Mouse (Mus musculus) liver, embryonic 15.5 days (tissue): ENCODE data around the gene N4bp3. TPM values are rescaled to one million over a fixed set of nuclear protein-coding genes. Genes with fewer than 3 reads are reported as not detected.
"Not testable (repeated sequence)": the region's sequence is repeated elsewhere in the genome, so short reads cannot be mapped to it uniquely, and the experiment has no call there.

Source experiments
- ATAC-seq: fragments of 200-750 bp; cut with Nextera tagmentation; 2 replicates; pipeline ENCODE4 v1.8.0; 2017; ENCODE audit warnings: moderate number of reproducible peaks, mild to moderate bottlenecking, moderate library complexity; ENCODE audit not compliant: insufficient read depth
- H3K27ac ChIP-seq: fragments of 300-500 bp; sonication (generic); replicated peaks from 2 replicates; pipeline ENCODE4 v1.5.1; 2015; ENCODE audit warnings: mild to moderate bottlenecking, inconsistent platforms
- H3K27me3 ChIP-seq: fragments of 300-500 bp; sonication (generic); 2 replicates; pipeline ENCODE4 v1.6.1; 2015; ENCODE audit warnings: mild to moderate bottlenecking, inconsistent platforms
- H3K36me3 ChIP-seq: fragments of 300-500 bp; sonication (generic); replicated peaks from 2 replicates; pipeline ENCODE4 v1.6.1; 2015; ENCODE audit warnings: moderate library complexity, mild to moderate bottlenecking, inconsistent platforms
- H3K4me1 ChIP-seq: fragments of 300-500 bp; sonication (generic); replicated peaks from 2 replicates; pipeline ENCODE4 v1.6.1; 2015; ENCODE audit warnings: inconsistent platforms
- H3K4me2 ChIP-seq: fragments of 300-500 bp; sonication (generic); 2 replicates; pipeline ENCODE4 v1.6.1; 2015; ENCODE audit warnings: moderate library complexity, mild to moderate bottlenecking, inconsistent platforms
- H3K4me3 ChIP-seq: fragments of 300-500 bp; sonication (generic); replicated peaks from 2 replicates; pipeline ENCODE4 v1.5.1; 2015; ENCODE audit warnings: mild to moderate bottlenecking, inconsistent platforms
- H3K9ac ChIP-seq: fragments of 300-500 bp; sonication (generic); 2 replicates; pipeline ENCODE4 v1.6.1; 2015; ENCODE audit warnings: moderate library complexity, mild to moderate bottlenecking, inconsistent platforms
- H3K9me3 ChIP-seq: fragments of 300-500 bp; sonication (generic); replicated peaks from 2 replicates; pipeline ENCODE4 v1.6.1; 2016; ENCODE audit warnings: inconsistent platforms
- WGBS: fragments of 180-500 bp; shearing (Covaris S2); methylation state at CpG from one replicate; pipeline ENCODE4 v1.1.7; 2015; ENCODE audit warnings: mixed read lengths; ENCODE audit not compliant: insufficient replicate concordance; 5-methylcytosine and 5-hydroxymethylcytosine counted together
- polyA plus RNA-seq: library from polyadenylated mRNA; unstranded; fragments of >200 nt; fragmentation: Nextera tagmentation; extraction: Ambion mirVana; gene quantifications from 2 replicates; pipeline ENCODE4 v1.2.1, GENCODE M21; 2015

N4bp3 gene
- polyA plus RNA-seq, 1 experiment from 2014 or later = 2.9 TPM

- H3K27me3 ChIP-seq = peaks cover 8% of the 10 kb centered on the region; the same call in 1 of the 2 replicates
- 48% methylated on average over 5 of the region's 5 CpGs for WGBS
- H3K36me3 ChIP-seq = no peaks in the 10 kb centered on the region
- ATAC-seq = no peak
- no peak overlapping the region for H3K9ac ChIP-seq
- peak overlapping the region; percentile 39; the same call in 1 of the 2 replicates for H3K27ac ChIP-seq
- H3K4me1 ChIP-seq = peaks cover 43% of the 10 kb centered on the region
- no peaks in the 10 kb centered on the region for H3K9me3 ChIP-seq
- no peak overlapping the region for H3K4me3 ChIP-seq
- H3K4me2 ChIP-seq = peak overlapping the region; percentile 55
Measured at GRCm38 (mm10) chr11:51638497-51638896, 12.1 kb downstream of the N4bp3 start.

- no peak overlapping the region for H3K9ac ChIP-seq
- peak overlapping the region; percentile 55 for H3K4me2 ChIP-seq
- H3K27me3 ChIP-seq = peaks cover 6% of the 10 kb centered on the region; the same call in 1 of the 2 replicates
- no peaks in the 10 kb centered on the region for H3K9me3 ChIP-seq
- H3K27ac ChIP-seq = peak overlapping the region; percentile 39
- peaks cover 40% of the 10 kb centered on the region for H3K4me1 ChIP-seq
- WGBS = 3% methylated on average over 17 of the region's 17 CpGs
- H3K4me3 ChIP-seq = peak overlapping the region; percentile 26
- no peak for ATAC-seq
- no peaks in the 10 kb centered on the region for H3K36me3 ChIP-seq
Measured at GRCm38 (mm10) chr11:51637971-51638414, 12.6 kb downstream of the N4bp3 start.

GRCm38 (mm10) chr11:51636323-51636684, 14.3 kb downstream of the N4bp3 start:
- Histone ChIP-seq H3K9me3 (no peaks in the 10 kb centered on the region), H3K4me2 (peak overlapping the region; percentile 84), H3K36me3 (0 out of 2 replicates have a peak, but pooled peaks cover 5% of the 10 kb centered on the region), H3K4me1 (peaks cover 53% of the 10 kb centered on the region), H3K27me3 (peaks cover 6% of the 10 kb centered on the region; the same call in 1 of the 2 replicates), H3K4me3 (peak overlapping the region; percentile 74), H3K9ac (peak overlapping the region; percentile 63), H3K27ac (peak overlapping the region; percentile 87)
- ATAC-seq = peak; percentile 45
- 3% methylated on average over 6 of the region's 6 CpGs for WGBS

- ATAC-seq = peak; percentile 82
- Histone ChIP-seq H3K27me3 (peaks cover 6% of the 10 kb centered on the region; the same call in 1 of the 2 replicates), H3K36me3 (0 out of 2 replicates have a peak, but pooled peaks cover 5% of the 10 kb centered on the region), H3K4me3 (peak within 1 kb of the TSS; percentile 74), H3K4me1 (peaks cover 53% of the 10 kb centered on the region), H3K4me2 (peak within 1 kb of the TSS; percentile 84), H3K27ac (peak within 1 kb of the TSS; percentile 87), H3K9me3 (no peaks in the 10 kb centered on the region), H3K9ac (peak within 1 kb of the TSS; percentile 63)
- whole genome bisulfite sequencing = under 1% methylated on average over 61 of the region's 61 CpGs
Measured at GRCm38 (mm10) chr11:51635525-51636322, 14.9 kb downstream of the N4bp3 start, which contains the start of gene Rmnd5b. Rmnd5b (minus strand) TSS chr11:51635896.

GRCm38 (mm10) chr11:51635127-51635524, 15.5 kb downstream of the N4bp3 start:
- WGBS = 4% methylated on average over 6 of the region's 6 CpGs
- Histone ChIP-seq H3K4me2 (peak overlapping the region; percentile 84), H3K9me3 (no peaks in the 10 kb centered on the region), H3K27ac (peak overlapping the region; percentile 87), H3K4me1 (peaks cover 55% of the 10 kb centered on the region), H3K9ac (peak overlapping the region; percentile 63), H3K27me3 (peaks cover 6% of the 10 kb centered on the region; the same call in 1 of the 2 replicates), H3K4me3 (peak overlapping the region; percentile 74), H3K36me3 (0 out of 2 replicates have a peak, but pooled peaks cover 5% of the 10 kb centered on the region)
- peak; percentile 19; the same call in 1 of the 2 replicates for ATAC-seq

GRCm38 (mm10) chr11:51633721-51634120, 16.9 kb downstream of the N4bp3 start:
- peaks cover 6% of the 10 kb centered on the region; the same call in 1 of the 2 replicates for H3K36me3 ChIP-seq
- H3K4me2 ChIP-seq = no peak overlapping the region
- ATAC-seq = no peak
- H3K4me3 ChIP-seq = no peak overlapping the region
- H3K27me3 ChIP-seq = peaks cover 6% of the 10 kb centered on the region; the same call in 1 of the 2 replicates
- no peak overlapping the region for H3K27ac ChIP-seq
- no peak overlapping the region for H3K9ac ChIP-seq
- peaks cover 58% of the 10 kb centered on the region for H3K4me1 ChIP-seq
- no peaks in the 10 kb centered on the region for H3K9me3 ChIP-seq
- WGBS = 75% methylated on average over 3 of the region's 3 CpGs

- Histone ChIP-seq H3K4me1 (peaks cover 57% of the 10 kb centered on the region), H3K36me3 (peaks cover 10% of the 10 kb centered on the region; the same call in 1 of the 2 replicates)
- H3K27me3 ChIP-seq, H3K4me3 ChIP-seq, ATAC-seq, H3K9ac ChIP-seq, H3K27ac ChIP-seq, H3K9me3 ChIP-seq, H3K4me2 ChIP-seq: not testable (repeated sequence)
- 75% methylated on average over 7 of the region's 7 CpGs for WGBS
Measured at GRCm38 (mm10) chr11:51633200-51633599, 17.4 kb downstream of the N4bp3 start.

- H3K36me3 ChIP-seq = peaks cover 19% of the 10 kb centered on the region
- 56% methylated on average over 6 of the region's 6 CpGs for WGBS
- H3K27me3 ChIP-seq = no peaks in the 10 kb centered on the region
- H3K27ac ChIP-seq = no peak overlapping the region
- no peak for ATAC-seq
- no peak overlapping the region for H3K4me3 ChIP-seq
- H3K9ac ChIP-seq = no peak overlapping the region
- H3K4me2 ChIP-seq = no peak overlapping the region
- H3K4me1 ChIP-seq = peaks cover 49% of the 10 kb centered on the region
- H3K9me3 ChIP-seq = no peaks in the 10 kb centered on the region
Measured at GRCm38 (mm10) chr11:51632130-51632753, 18.4 kb downstream of the N4bp3 start.

- ATAC-seq = no peak
- Histone ChIP-seq H3K9me3 (no peaks in the 10 kb centered on the region), H3K9ac (no peak overlapping the region), H3K27ac (no peak overlapping the region), H3K4me1 (peaks cover 42% of the 10 kb centered on the region), H3K27me3 (no peaks in the 10 kb centered on the region), H3K4me2 (no peak overlapping the region), H3K4me3 (no peak overlapping the region), H3K36me3 (peaks cover 41% of the 10 kb centered on the region)
- whole genome bisulfite sequencing = 48% methylated on average over 15 of the region's 15 CpGs
Measured at GRCm38 (mm10) chr11:51629651-51630314, 20.9 kb downstream of the N4bp3 start.

- H3K4me1 ChIP-seq = peaks cover 31% of the 10 kb centered on the region
- no peak overlapping the region for H3K4me3 ChIP-seq
- H3K36me3 ChIP-seq = peaks cover 60% of the 10 kb centered on the region
- H3K9me3 ChIP-seq = no peaks in the 10 kb centered on the region
- 77% methylated on average over 8 of the region's 8 CpGs for WGBS
- H3K9ac ChIP-seq = no peak overlapping the region
- H3K27ac ChIP-seq = no peak overlapping the region
- no peaks in the 10 kb centered on the region for H3K27me3 ChIP-seq
- no peak overlapping the region for H3K4me2 ChIP-seq
- no peak for ATAC-seq
Measured at GRCm38 (mm10) chr11:51627907-51628306, 22.7 kb downstream of the N4bp3 start.
